Mouse (Mus musculus) spleen, adult 18-20 months (tissue): ENCODE results near the gene Atp1a4.

Experiments used
- DNase-seq, 2 experiments: peaks; one replicate each; pipeline ENCODE4 v3.0.0; 2022; ENCODE audit warnings: mixed read lengths in 2 of 2

Atp1a4 gene

GRCm38 (mm10) chr1:172258314-172258713 is at the start of gene Atp1a4:
Gene Atp1a4, minus strand, starts transcription at chr1:172258414.
- no peak for DNase-seq

DNA sequence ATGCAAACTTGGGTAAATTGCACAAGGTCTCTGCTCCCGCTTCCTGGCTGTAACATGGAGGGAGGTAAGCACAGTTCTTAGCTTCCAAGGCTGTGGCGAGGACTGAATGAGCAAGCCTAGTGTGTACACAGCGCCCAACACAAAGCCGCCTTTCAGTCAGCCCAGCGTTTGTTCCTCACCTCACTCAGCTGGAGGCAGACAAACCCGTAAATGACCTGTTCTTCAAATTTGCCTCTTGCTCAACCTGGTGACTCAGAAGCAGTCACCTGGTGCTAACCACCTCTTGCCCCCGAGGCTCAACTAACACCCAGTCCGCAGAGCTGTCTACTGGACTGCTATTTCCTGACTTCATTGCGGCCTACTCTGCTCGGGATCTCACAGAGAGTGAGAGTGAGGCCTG is 49.7 kb upstream of the Atp1a4 start:
- DNase-seq: no peak

- DNase-seq: no peak
Measured at GRCm38 (mm10) chr1:172306885-172307284, 48.7 kb upstream of the Atp1a4 start.

DNA sequence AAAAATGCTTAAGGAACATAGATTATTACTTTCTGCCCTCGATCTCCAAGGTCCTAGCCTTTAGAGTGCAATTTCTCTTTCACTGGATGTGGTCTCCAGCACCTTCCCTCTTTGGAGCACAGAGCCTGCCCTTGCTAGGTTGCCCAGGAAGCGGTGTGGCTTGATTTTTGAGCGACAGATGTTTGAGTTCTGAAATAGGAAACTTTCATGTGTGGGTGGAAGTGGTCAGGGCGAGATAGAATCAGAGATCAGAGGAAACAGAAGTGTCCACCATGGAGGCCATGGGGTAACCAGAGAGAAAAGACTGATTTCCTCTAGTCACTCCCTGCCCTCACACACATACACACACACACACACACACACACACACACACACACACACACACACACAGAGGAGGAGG is 48.0 kb upstream of the Atp1a4 start:
- DNase-seq: no peak

GRCm38 (mm10) chr1:172305635-172306034 is 47.4 kb upstream of the Atp1a4 start:
- DNase-seq: no peak

DNA sequence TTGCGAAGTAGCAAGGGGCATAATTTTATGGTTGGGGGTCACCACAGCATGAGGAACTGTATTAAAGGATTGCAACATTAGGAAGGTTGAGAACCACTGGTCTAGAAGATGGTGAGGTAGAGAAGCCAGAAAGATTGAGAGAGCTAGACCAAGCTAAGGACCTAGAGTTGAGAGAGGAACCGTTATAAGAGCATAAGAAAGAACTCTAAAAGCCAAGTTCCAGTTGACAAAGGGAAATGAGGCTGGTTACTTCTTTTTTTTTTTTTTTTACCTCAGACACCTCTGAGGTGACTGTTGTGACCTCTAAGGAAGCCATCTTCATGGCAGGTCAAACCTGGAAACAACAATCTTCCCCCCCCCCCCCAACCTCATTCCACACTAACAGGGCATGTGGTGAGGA is 46.9 kb upstream of the Atp1a4 start:
- DNase-seq: no peak

- DNase-seq: no peak
Measured at GRCm38 (mm10) chr1:172304443-172304842, 46.2 kb upstream of the Atp1a4 start.

DNA sequence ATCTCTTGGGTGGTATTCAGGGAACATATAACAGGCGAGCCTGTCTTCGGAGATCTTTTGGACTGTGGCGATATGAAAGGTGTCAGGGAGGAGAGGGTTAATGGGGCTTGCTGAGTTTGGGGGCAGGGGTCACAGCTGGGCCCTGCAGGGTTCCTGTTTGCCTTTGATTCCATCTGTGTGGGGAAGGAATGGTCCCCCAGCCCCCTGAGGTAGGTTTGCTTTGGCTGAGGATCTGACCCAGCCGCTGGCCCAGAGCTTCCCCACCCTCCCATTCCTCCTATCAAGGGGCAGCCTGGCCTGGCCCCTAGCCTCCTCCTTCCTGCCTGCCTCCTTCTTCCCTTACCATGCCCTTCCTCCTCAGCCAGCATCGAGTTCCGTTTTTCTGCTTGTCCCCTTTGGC is 44.6 kb upstream of the Atp1a4 start:
- no peak for DNase-seq

GRCm38 (mm10) chr1:172302311-172302710 is 44.1 kb upstream of the Atp1a4 start:
- no peak for DNase-seq

DNA sequence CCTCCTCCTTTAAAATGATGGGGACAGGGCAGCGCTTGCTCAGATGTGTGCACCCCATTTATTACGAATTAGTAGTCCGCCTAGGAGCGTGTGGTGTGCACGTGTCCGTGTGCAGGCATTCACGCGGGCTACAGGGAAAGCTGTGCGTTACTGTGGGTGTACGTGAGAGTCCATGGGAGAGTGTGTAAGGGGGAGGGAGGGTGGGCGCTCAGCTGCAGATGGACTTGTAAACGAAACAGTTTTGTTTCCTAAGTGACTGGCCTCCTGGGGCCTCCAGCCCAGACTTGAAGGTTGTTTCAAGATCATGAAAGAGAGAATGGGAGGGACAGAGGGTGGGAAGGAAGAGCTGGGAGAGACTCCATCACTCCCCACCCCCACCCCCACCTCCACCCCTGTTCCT is 43.0 kb upstream of the Atp1a4 start:
- no peak for DNase-seq

DNA sequence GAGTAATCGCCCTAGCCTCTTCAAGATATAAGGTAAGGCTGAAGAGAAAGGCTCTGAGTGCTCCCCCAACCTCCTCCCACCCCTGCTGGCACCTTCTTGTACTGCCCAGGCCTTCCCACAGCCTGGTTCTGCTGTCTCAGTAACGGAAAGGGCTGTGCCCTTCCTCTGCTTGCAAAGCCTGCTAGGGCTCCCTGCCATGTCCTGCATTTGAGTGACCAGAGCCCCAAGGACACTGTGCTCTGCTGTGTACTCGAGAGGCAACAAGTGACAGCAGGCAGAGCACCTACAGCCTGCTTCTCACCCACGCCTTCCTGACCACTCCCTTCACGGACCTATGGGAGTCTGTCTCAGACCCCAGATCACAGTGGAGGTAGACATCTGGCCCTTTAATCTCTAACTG is 42.0 kb upstream of the Atp1a4 start:
- no peak for DNase-seq

- no peak for DNase-seq
Measured at GRCm38 (mm10) chr1:172299528-172299927, 41.3 kb upstream of the Atp1a4 start.

DNA sequence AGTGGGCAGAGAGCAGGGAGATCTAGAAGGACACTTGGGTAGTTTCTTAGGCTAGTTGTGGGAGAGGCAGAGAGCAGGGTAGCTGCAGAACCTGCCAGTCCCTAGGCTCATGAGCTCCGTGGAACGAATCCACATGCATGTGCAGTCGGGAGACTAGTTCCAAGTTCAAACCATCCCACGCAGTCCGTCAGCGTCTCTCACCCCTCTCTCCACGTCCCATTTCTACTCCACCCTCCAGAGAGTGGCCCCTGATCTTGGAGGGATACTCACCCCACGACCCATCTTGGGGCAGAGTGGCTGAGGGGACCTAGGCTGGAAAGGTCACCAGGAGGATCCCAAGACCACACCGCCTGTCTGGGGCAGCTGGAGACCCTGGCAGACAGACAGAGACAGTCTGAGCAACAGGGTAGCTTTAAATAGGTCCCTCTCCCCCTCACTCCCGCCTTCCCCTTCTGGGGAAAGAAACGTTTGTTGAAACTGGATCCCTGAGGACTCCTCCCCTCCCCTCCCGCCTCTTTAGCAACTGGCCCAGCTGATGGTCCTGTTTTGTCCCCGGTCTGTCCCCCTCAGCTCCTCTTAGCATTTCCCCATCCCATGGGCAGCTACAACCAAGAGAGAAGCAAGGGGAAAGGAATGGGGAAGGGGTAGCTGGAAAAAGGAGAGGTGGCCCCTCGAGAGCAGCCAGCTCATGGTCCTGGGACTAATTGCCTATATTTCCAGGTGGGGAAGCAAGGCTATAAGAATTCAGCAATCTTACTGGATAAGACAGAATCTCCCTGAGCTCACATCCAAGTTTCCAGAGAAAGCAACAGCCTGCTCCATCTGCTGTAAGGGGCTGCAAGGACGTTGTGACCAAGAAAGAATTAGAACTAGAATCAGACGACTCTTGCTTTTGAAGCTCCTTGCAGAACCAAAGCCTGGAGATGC is 39.7 kb upstream of the Atp1a4 start, which contains the start of gene Atp1a2:
Gene Atp1a2 (minus strand): TSS at position 454 of the 927 bp plus-strand sequence.
- no peak for DNase-seq

DNA sequence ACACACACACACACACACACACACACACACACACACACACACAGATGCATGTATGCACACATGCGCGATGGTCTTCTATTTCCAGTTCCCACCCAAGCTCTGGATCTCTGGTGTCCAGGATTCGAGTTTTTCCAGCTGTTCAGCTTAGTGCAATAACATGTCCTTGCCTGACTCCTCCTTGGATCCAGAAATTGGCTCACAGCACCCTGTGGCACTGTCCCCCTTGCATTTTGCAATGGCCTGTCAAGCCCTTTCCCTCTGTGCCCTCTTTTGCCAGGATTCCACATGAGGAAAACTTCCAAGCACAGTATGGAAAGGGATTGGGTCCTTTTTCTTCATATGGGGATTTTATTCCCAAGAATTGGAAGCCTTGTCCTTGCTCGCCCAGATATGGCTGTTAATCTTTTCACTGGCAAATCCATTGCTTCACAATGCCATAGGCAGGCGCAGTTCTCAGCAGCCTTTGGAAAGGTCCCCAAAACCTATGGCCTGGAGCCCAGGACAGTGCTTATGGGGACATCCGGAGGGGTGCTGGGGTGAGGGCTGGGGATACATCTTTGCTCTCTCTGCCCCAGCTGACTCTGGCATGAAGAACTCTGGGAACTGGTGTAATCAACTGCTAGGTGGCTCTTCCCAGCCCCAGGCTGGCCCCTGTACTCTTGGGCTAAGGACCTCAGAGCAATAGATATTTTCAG is 38.7 kb upstream of the Atp1a4 start:
- DNase-seq: no peak

- no peak for DNase-seq
Measured at GRCm38 (mm10) chr1:172295751-172296197, 37.6 kb upstream of the Atp1a4 start.

DNA sequence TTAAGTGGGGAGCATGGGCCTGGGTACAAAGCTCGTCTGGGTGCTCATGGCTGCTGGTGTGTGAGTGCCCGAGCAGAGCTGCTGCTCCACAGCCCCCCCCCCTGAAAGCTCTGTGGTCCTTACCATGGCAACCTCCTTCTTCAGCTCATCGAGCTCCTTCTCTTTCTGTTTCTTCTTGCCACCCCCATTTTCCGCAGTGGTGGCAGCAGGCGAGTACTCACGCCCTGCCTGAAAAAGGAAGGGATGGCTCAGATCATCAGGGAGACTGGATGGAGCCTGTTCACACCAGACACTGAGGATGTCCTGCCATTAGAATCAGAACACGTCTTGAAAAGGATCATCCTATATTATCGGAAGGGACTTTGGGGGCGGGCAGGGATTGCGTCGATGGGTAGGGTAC is 35.2 kb upstream of the Atp1a4 start:
- no peak for DNase-seq

DNA sequence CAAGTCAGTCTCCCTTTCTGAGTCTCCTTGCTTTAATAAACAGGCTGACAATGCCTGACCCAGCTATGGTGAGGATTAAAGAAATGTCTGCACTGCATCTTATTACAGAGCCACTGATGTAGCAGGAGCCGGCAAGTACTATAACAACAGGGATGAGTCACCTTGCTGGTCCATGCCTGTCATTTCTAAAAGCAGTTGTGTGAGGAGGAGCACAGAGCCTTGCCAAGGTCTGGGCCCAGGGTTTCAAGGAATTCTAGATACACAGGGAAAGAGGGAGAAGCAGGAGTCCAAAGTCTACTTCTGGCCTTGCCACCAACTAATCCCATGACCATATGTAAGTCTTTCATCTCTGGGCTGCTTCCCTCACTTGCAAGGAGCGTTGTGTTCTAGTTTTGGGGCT is 34.7 kb upstream of the Atp1a4 start:
- DNase-seq: no peak

DNA sequence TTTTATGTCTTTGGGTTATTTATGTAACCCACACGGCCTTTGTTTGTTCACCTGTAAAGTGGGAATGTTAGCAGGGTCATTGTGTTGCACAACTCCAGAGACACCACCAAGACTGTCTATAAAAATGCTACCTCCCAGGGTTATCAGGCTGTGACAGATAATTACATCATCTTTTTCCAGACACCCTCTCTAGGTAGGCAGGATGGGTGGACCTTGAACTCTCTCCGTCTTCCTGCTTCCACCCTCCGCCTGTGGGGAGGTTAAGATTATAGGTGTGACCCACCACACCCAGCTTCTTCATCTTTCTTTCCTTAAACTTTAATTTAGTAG is 31.4 kb upstream of the Atp1a4 start:
- no peak for DNase-seq

- DNase-seq: no peak
Measured at GRCm38 (mm10) chr1:172288900-172289616, 30.8 kb upstream of the Atp1a4 start.

DNA sequence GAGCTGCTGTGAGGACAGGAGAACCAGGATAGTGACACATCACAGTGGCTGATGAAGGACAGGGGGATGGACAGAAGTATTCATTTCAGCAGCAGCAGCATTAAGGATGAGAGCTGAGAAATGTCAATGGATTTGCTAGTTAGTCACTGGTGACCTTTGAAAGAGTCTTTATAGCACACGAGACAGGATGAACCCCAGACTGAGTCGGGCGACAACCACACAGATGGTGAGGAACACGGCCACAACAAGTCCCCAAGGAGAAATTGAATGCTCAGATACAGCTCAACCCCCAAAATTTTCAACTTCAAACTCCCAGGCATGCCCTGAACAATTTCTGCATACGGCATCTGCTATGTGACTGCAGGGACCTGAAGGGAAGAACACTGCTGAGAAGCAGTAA is 28.5 kb upstream of the Atp1a4 start:
- DNase-seq: no peak

DNA sequence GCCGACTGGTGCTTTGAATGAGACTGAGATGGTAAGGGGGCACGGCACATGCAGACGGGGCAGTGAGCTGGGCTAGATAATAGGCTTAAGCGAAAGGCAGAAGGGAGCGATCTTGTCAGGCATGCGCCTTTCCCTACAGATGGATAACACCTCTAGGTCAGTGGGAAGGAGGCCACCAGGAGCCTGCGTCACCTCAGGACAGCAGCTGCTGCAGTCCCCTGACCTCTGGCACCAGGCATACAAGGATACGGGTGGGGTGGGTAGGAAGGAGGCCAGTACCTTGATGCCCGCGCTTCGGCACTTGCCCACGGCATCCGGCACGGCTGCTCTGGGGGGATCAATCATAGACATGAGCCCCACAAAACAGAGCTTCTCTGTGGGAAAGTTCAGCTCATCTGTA is 26.0 kb upstream of the Atp1a4 start:
- no peak for DNase-seq

DNA sequence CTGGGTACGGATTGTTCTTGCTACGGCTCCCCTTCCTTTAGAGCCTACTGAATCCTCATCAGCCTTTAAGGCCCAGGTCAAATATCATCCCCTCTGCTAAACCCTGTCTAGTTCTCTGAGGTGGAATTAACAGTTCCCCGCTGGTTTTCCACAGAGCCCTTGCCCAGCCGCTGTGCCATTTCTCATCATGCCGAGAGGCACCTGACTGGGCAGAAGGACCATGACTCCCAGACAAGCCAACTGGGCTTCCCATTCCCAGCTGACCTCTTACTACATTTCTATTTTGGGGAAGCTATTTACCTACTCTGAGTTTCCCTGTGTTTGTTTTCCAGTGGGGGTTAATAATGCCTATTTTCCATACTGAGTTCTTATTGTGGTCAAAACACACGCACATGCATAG is 24.9 kb upstream of the Atp1a4 start:
- no peak for DNase-seq

- no peak for DNase-seq
Measured at GRCm38 (mm10) chr1:172281522-172282254, 23.5 kb upstream of the Atp1a4 start.
